Mouse (Mus musculus) heart, embryonic 12.5 days (tissue): ENCODE data around the gene Gm21970. TPM values are rescaled to one million over a fixed set of nuclear protein-coding genes. Genes with fewer than 3 reads are reported as not detected.

Source experiments
- ATAC-seq: fragments of 200-750 bp; cut with Nextera tagmentation; 2 replicates; pipeline ENCODE4 v1.8.0; 2017; ENCODE audit warnings: moderate TSS enrichment, moderate library complexity; ENCODE audit not compliant: insufficient number of reproducible peaks, low FRiP score
- H3K27ac ChIP-seq: fragments of 300-500 bp; sonication (generic); 2 replicates; pipeline ENCODE4 v1.5.1; 2016; ENCODE audit warnings: mild to moderate bottlenecking, moderate library complexity; ENCODE audit not compliant: poor library complexity, severe bottlenecking
- H3K27me3 ChIP-seq: fragments of 300-500 bp; sonication (generic); replicated peaks from 2 replicates; pipeline ENCODE4 v1.6.1; 2016; ENCODE audit warnings: mild to moderate bottlenecking, moderate library complexity
- H3K36me3 ChIP-seq: fragments of 300-500 bp; sonication (generic); 2 replicates; pipeline ENCODE4 v1.6.1; 2016; ENCODE audit warnings: mild to moderate bottlenecking, moderate library complexity
- H3K4me1 ChIP-seq: fragments of 300-500 bp; sonication (generic); replicated peaks from 2 replicates; pipeline ENCODE4 v1.6.1; 2016; ENCODE audit warnings: mild to moderate bottlenecking
- H3K4me2 ChIP-seq: fragments of 300-500 bp; sonication (generic); 2 replicates; pipeline ENCODE4 v1.6.1; 2016; ENCODE audit warnings: mild to moderate bottlenecking, moderate library complexity
- H3K4me3 ChIP-seq: fragments of 300-500 bp; sonication (generic); 2 replicates; pipeline ENCODE4 v1.5.1; 2016; ENCODE audit warnings: mild to moderate bottlenecking
- H3K9ac ChIP-seq: fragments of 300-500 bp; sonication (generic); 2 replicates; pipeline ENCODE4 v1.6.1; 2016; ENCODE audit warnings: mild to moderate bottlenecking, moderate library complexity
- H3K9me3 ChIP-seq: fragments of 300-500 bp; sonication (generic); replicated peaks from 2 replicates; pipeline ENCODE4 v1.6.1; 2016; ENCODE audit warnings: mild to moderate bottlenecking, moderate library complexity
- WGBS: fragments of 180-500 bp; shearing (Covaris S2); methylation state at CpG from one replicate; pipeline ENCODE4 v1.1.7; 2016; 5-methylcytosine and 5-hydroxymethylcytosine counted together
- polyA plus RNA-seq: library from polyadenylated mRNA; unstranded; fragments of >200 nt; fragmentation: Nextera tagmentation; extraction: Ambion mirVana; gene quantifications from 2 replicates; pipeline ENCODE4 v1.2.1, GENCODE M21; 2016

Gene Gm21970
- polyA plus RNA-seq, 1 experiment from 2014 or later = not detected

- no peak overlapping the region for H3K27ac ChIP-seq
- no peak overlapping the region for H3K9ac ChIP-seq
- no peak overlapping the region for H3K4me3 ChIP-seq
- peaks cover 8% of the 10 kb centered on the region for H3K4me1 ChIP-seq
- H3K36me3 ChIP-seq = no peaks in the 10 kb centered on the region
- no peaks in the 10 kb centered on the region; the same call in 1 of the 2 replicates for H3K9me3 ChIP-seq
- 69% methylated on average over 4 of the region's 4 CpGs for WGBS
- no peak overlapping the region for H3K4me2 ChIP-seq
- no peaks in the 10 kb centered on the region for H3K27me3 ChIP-seq
- ATAC-seq = no peak
These were observed 64.3 kb downstream of the Gm21970 start for GRCm38 (mm10) chr16:91455868-91456267.

GRCm38 (mm10) chr16:91458301-91458746, 66.8 kb downstream of the Gm21970 start:
- Histone ChIP-seq H3K4me3 (no peak overlapping the region), H3K4me2 (no peak overlapping the region), H3K36me3 (no peaks in the 10 kb centered on the region), H3K9me3 (no peaks in the 10 kb centered on the region; the same call in 1 of the 2 replicates), H3K4me1 (peaks cover 6% of the 10 kb centered on the region), H3K27me3 (no peaks in the 10 kb centered on the region), H3K9ac (no peak overlapping the region), H3K27ac (no peak overlapping the region)
- 82% methylated on average over 21 of the region's 21 CpGs for WGBS
- ATAC-seq = no peak

GRCm38 (mm10) chr16:91458976-91459375, 67.5 kb downstream of the Gm21970 start:
- H3K9ac ChIP-seq = no peak overlapping the region; the same call in 1 of the 2 replicates
- no peak overlapping the region for H3K4me2 ChIP-seq
- no peaks in the 10 kb centered on the region for H3K27me3 ChIP-seq
- ATAC-seq = no peak
- peaks cover 6% of the 10 kb centered on the region for H3K4me1 ChIP-seq
- H3K27ac ChIP-seq = no peak overlapping the region
- no peak overlapping the region for H3K4me3 ChIP-seq
- H3K36me3 ChIP-seq = no peaks in the 10 kb centered on the region
- WGBS = 58% methylated on average over 5 of the region's 5 CpGs
- no peaks in the 10 kb centered on the region; the same call in 1 of the 2 replicates for H3K9me3 ChIP-seq

GRCm38 (mm10) chr16:91459396-91459795, 67.9 kb downstream of the Gm21970 start:
- Histone ChIP-seq H3K4me2 (no peak overlapping the region), H3K9me3 (no peaks in the 10 kb centered on the region; the same call in 1 of the 2 replicates), H3K27ac (no peak overlapping the region), H3K9ac (no peak overlapping the region), H3K36me3 (no peaks in the 10 kb centered on the region), H3K4me1 (peaks cover 9% of the 10 kb centered on the region), H3K4me3 (no peak overlapping the region), H3K27me3 (no peaks in the 10 kb centered on the region)
- ATAC-seq = no peak
- 94% methylated on average over 3 of the region's 3 CpGs for WGBS

GRCm38 (mm10) chr16:91459841-91460370, 68.4 kb downstream of the Gm21970 start:
- Histone ChIP-seq H3K36me3 (no peaks in the 10 kb centered on the region), H3K27me3 (no peaks in the 10 kb centered on the region), H3K9ac (no peak overlapping the region), H3K4me1 (peaks cover 10% of the 10 kb centered on the region), H3K4me2 (no peak overlapping the region), H3K4me3 (no peak overlapping the region), H3K9me3 (no peaks in the 10 kb centered on the region; the same call in 1 of the 2 replicates), H3K27ac (no peak overlapping the region)
- no peak for ATAC-seq
- 70% methylated on average over 11 of the region's 11 CpGs for WGBS

GRCm38 (mm10) chr16:91461066-91461638, 69.6 kb downstream of the Gm21970 start:
- Histone ChIP-seq H3K4me3 (no peak overlapping the region), H3K4me1 (peaks cover 22% of the 10 kb centered on the region), H3K36me3 (no peaks in the 10 kb centered on the region), H3K4me2 (no peak overlapping the region), H3K27ac (no peak overlapping the region), H3K9ac (no peak overlapping the region), H3K9me3 (no peaks in the 10 kb centered on the region; the same call in 1 of the 2 replicates), H3K27me3 (no peaks in the 10 kb centered on the region)
- no peak for ATAC-seq
- 58% methylated on average over 11 of the region's 11 CpGs for WGBS

- no peak overlapping the region for H3K4me2 ChIP-seq
- ATAC-seq = no peak
- peaks cover 27% of the 10 kb centered on the region for H3K4me1 ChIP-seq
- no peaks in the 10 kb centered on the region; the same call in 1 of the 2 replicates for H3K9me3 ChIP-seq
- H3K27me3 ChIP-seq = no peaks in the 10 kb centered on the region
- no peak overlapping the region for H3K27ac ChIP-seq
- H3K36me3 ChIP-seq = no peaks in the 10 kb centered on the region
- H3K4me3 ChIP-seq = no peak overlapping the region
- H3K9ac ChIP-seq = no peak overlapping the region
- 51% methylated on average over 9 of the region's 9 CpGs for WGBS
These were observed 70.3 kb downstream of the Gm21970 start for GRCm38 (mm10) chr16:91461773-91462181.

GRCm38 (mm10) chr16:91462644-91463043, 71.1 kb downstream of the Gm21970 start:
- Histone ChIP-seq H3K27me3 (no peaks in the 10 kb centered on the region), H3K4me2 (no peak overlapping the region), H3K27ac (no peak overlapping the region), H3K4me3 (no peak overlapping the region), H3K36me3 (no peaks in the 10 kb centered on the region), H3K4me1 (peaks cover 28% of the 10 kb centered on the region), H3K9ac (no peak overlapping the region), H3K9me3 (no peaks in the 10 kb centered on the region)
- no peak for ATAC-seq
- 36% methylated on average over 3 of the region's 3 CpGs for WGBS

- no peak for ATAC-seq
- Histone ChIP-seq H3K4me2 (no peak overlapping the region), H3K27ac (no peak overlapping the region), H3K4me3 (no peak overlapping the region), H3K9ac (no peak overlapping the region), H3K27me3 (no peaks in the 10 kb centered on the region), H3K4me1 (peaks cover 28% of the 10 kb centered on the region), H3K36me3 (peaks cover 5% of the 10 kb centered on the region; the same call in 1 of the 2 replicates), H3K9me3 (peaks cover 4% of the 10 kb centered on the region)
- 50% methylated on average over 2 of the region's 2 CpGs for WGBS
These were observed 71.9 kb downstream of the Gm21970 start for GRCm38 (mm10) chr16:91463400-91463799.

- no peak for ATAC-seq
- peak overlapping the region; percentile 79 for H3K4me3 ChIP-seq
These were observed 72.4 kb downstream of the Gm21970 start for GRCm38 (mm10) chr16:91463836-91464400.

More at GRCm38 (mm10) chr16:91463836-91464400, 72.4 kb downstream of the Gm21970 start:
- Histone ChIP-seq H3K36me3 (peaks cover 5% of the 10 kb centered on the region; the same call in 1 of the 2 replicates), H3K27me3 (no peaks in the 10 kb centered on the region), H3K27ac (peak overlapping the region; percentile 69; the same call in 1 of the 2 replicates), H3K9me3 (peaks cover 4% of the 10 kb centered on the region), H3K9ac (peak overlapping the region; percentile 78; the same call in 1 of the 2 replicates), H3K4me1 (peaks cover 28% of the 10 kb centered on the region), H3K4me2 (peak overlapping the region; percentile 98)
- 81% methylated on average over 4 of the region's 4 CpGs for WGBS
